Mouse (Mus musculus): ENCODE measurements around the gene Cryga. TPM values are rescaled to one million over a fixed set of nuclear protein-coding genes. Genes with fewer than 3 reads are reported as not detected.

Cryga gene
- polyA plus RNA-seq, 1 experiment from 2014 or later: not detected

DNA sequence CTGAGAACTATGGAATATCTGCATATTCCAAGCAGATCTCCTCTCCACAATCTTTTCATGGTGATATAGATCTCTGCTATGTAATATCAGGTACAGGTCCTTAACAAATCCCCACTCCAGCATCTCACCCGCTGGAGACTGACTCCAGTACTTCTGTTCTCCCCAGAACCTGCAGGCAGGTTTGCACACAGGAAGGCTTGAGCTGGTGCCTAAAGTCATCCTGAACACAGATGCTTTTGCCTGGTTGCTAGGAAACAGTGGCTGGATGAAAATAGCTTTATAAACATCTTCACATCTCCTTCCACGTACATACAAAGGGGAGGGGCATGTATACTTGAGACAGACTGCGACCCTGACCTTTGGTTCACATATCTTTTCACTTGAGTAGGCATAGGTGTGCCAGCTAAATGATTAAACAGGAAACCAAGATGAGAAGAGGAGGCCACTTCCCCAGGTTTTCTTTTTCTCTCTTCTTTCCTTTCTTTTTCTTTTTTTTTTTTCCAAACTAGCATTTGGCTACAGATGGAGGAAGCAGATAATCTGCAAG lies 26.5 kb upstream of the Cryga start:
- H3K9ac ChIP-seq (replicated peaks; ENCODE audit: low read length): no peak overlapping the region
- ATAC-seq (ENCODE audit: low FRiP score, low TSS enrichment): no peak
- H3K9me3 ChIP-seq (ENCODE audit: control insufficient read depth, low read length): no peaks in the 10 kb centered on the region
- H3K4me2 ChIP-seq (ENCODE audit: low read length): no peak overlapping the region
- DNase-seq: peak; percentile 2
- no peak overlapping the region for H3K27ac ChIP-seq (replicated peaks; ENCODE audit: low read depth, low read length)
- no peaks in the 10 kb centered on the region for H3K4me1 ChIP-seq (ENCODE audit: control insufficient read depth, insufficient read depth, low read length)
- no peaks in the 10 kb centered on the region for H3K27me3 ChIP-seq (ENCODE audit: control insufficient read depth, insufficient read depth, low read length)
- 80% methylated on average over 3 of the region's 3 CpGs for WGBS
- no peak overlapping the region for H3K4me3 ChIP-seq (replicated peaks; ENCODE audit: low read depth, low read length)
- no peaks in the 10 kb centered on the region for H3K36me3 ChIP-seq (ENCODE audit: control insufficient read depth, insufficient read depth, low read length)

DNA sequence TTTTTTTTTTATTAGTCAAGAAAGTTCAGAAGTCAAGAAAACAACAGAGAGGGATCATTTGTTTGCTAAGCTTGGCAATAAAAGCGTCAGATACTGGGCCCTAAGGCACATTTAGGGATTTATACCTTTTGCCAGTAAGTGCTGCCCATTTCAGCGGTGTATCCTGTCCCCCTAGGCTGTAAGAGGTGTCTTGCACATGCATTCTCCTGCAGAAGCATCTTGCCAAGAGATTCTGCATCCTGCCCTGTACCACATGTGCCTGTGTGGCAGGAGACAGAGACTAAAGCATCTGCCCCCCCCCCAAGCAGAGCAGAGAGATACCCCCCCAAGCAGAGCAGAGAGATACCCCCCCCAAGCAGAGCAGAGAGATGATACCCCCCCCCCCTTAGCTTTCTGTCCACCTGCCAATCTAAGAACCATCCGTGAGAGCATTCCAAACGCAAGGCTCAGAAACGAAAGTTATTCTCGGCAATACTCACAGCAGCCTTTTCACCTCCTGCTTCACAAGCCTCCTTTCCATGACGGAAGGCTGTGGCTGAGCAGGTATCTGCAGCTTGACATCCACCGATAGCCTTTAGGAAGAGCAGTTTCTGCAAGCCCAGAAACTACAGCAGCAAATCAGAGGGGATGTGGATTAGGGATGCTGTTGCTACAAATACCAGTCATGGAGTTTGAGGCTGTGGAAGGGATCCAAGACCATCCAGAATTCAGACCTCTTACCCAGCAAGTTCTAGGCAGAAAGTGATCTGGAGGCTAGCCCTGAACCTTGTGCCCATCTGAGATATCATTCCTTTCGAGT lies 19.6 kb upstream of the Cryga start, which contains the start of gene D630023F18Rik:
TSS of gene D630023F18Rik (minus strand) at position 641 of the 799 bp plus-strand sequence.
- Histone ChIP-seq H3K9me3 (ENCODE audit: control insufficient read depth, low read length) (no peaks in the 10 kb centered on the region), H3K9ac (replicated peaks; ENCODE audit: low read length) (no peak within 1 kb of the TSS; the same call in 1 of the 2 replicates), H3K27ac (replicated peaks; ENCODE audit: low read depth, low read length) (no peak within 1 kb of the TSS), H3K4me3 (replicated peaks; ENCODE audit: low read depth, low read length) (peak within 1 kb of the TSS; percentile 21), H3K4me2 (ENCODE audit: low read length) (peak within 1 kb of the TSS; percentile 52), H3K27me3 (ENCODE audit: control insufficient read depth, insufficient read depth, low read length) (no peaks in the 10 kb centered on the region), H3K36me3 (ENCODE audit: control insufficient read depth, insufficient read depth, low read length) (no peaks in the 10 kb centered on the region), H3K4me1 (ENCODE audit: control insufficient read depth, insufficient read depth, low read length) (no peaks in the 10 kb centered on the region)
- no peak for ATAC-seq (ENCODE audit: low FRiP score, low TSS enrichment)
- 20% methylated on average over 9 of the region's 9 CpGs for WGBS
- peak; percentile 43 for DNase-seq

- Histone ChIP-seq H3K4me1 (ENCODE audit: control insufficient read depth, insufficient read depth, low read length) (no peaks in the 10 kb centered on the region), H3K36me3 (ENCODE audit: control insufficient read depth, insufficient read depth, low read length) (no peaks in the 10 kb centered on the region), H3K4me2 (ENCODE audit: low read length) (no peak within 1 kb of the TSS), H3K27me3 (ENCODE audit: control insufficient read depth, insufficient read depth, low read length) (no peaks in the 10 kb centered on the region), H3K9me3 (ENCODE audit: control insufficient read depth, low read length) (no peaks in the 10 kb centered on the region), H3K27ac (replicated peaks; ENCODE audit: low read depth, low read length) (no peak within 1 kb of the TSS), H3K9ac (replicated peaks; ENCODE audit: low read length) (no peak within 1 kb of the TSS), H3K4me3 (replicated peaks; ENCODE audit: low read depth, low read length) (no peak within 1 kb of the TSS)
- 83% methylated on average over 1 of the region's 1 CpGs for WGBS
- no peak for ATAC-seq (ENCODE audit: low FRiP score, low TSS enrichment)
- no peak for DNase-seq
Observed at GRCm38 (mm10) chr1:65119438-65119837, 16.3 kb upstream of the Cryga start, which contains the start of gene Gm28845. Gene Gm28845, minus strand, starts transcription at chr1:65119558.

DNA sequence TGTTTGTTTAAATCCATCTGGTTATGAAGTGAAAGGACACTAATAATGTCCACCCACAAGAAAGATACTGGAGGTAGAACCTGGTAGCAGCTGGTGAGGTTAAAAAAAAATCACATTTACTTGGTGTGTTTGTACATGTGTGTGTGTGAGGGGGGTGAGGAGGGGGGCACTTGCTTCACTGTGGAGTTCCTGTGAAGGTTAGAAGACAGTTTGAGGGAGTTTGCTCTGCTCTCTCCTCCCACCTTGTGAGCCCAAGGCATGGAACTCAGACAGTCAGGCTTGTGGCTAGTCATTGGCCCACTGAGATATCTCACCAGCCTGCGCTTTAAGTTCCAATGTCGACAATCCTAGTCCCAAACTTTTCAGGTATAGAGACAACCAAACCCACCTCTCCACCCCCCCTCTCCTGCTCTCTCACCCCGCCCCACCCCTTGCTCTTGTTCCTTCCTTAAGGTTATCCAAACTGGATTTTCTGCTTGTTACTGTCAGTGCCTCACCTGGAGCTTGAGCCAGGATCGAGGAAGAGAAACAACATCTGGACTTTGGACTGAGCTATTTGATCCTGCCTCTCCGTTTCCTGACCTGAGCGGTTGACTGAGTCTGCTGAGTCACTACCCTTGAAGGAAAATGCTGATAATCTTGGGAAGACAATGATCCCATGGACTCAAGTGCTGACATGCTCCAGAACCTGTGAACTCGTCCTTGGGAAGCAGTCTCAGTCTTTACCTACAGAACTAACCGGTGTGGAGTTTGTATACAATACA lies 15.2 kb upstream of the Cryga start:
- Histone ChIP-seq H3K9ac (replicated peaks; ENCODE audit: low read length) (no peak overlapping the region), H3K27ac (replicated peaks; ENCODE audit: low read depth, low read length) (no peak overlapping the region), H3K4me2 (ENCODE audit: low read length) (no peak overlapping the region), H3K9me3 (ENCODE audit: control insufficient read depth, low read length) (no peaks in the 10 kb centered on the region), H3K27me3 (ENCODE audit: control insufficient read depth, insufficient read depth, low read length) (no peaks in the 10 kb centered on the region), H3K4me1 (ENCODE audit: control insufficient read depth, insufficient read depth, low read length) (no peaks in the 10 kb centered on the region), H3K4me3 (replicated peaks; ENCODE audit: low read depth, low read length) (no peak overlapping the region), H3K36me3 (ENCODE audit: control insufficient read depth, insufficient read depth, low read length) (no peaks in the 10 kb centered on the region)
- no peak for ATAC-seq (ENCODE audit: low FRiP score, low TSS enrichment)
- DNase-seq: no peak
- WGBS: 82% methylated on average over 8 of the region's 8 CpGs

- H3K9ac ChIP-seq (replicated peaks; ENCODE audit: low read length): no peak overlapping the region
- H3K4me3 ChIP-seq (replicated peaks; ENCODE audit: low read depth, low read length): no peak overlapping the region
- H3K9me3 ChIP-seq (ENCODE audit: control insufficient read depth, low read length): no peaks in the 10 kb centered on the region
- H3K4me1 ChIP-seq (ENCODE audit: control insufficient read depth, insufficient read depth, low read length): no peaks in the 10 kb centered on the region
- no peak overlapping the region for H3K27ac ChIP-seq (replicated peaks; ENCODE audit: low read depth, low read length)
- H3K36me3 ChIP-seq (ENCODE audit: control insufficient read depth, insufficient read depth, low read length): no peaks in the 10 kb centered on the region
- H3K27me3 ChIP-seq (ENCODE audit: control insufficient read depth, insufficient read depth, low read length): no peaks in the 10 kb centered on the region
- DNase-seq (no peak), ATAC-seq (ENCODE audit: low FRiP score, low TSS enrichment) (no peak)
- H3K4me2 ChIP-seq (ENCODE audit: low read length): no peak overlapping the region
- 96% methylated on average over 5 of the region's 5 CpGs for WGBS
Observed at GRCm38 (mm10) chr1:65113536-65114172, 10.5 kb upstream of the Cryga start.

DNA sequence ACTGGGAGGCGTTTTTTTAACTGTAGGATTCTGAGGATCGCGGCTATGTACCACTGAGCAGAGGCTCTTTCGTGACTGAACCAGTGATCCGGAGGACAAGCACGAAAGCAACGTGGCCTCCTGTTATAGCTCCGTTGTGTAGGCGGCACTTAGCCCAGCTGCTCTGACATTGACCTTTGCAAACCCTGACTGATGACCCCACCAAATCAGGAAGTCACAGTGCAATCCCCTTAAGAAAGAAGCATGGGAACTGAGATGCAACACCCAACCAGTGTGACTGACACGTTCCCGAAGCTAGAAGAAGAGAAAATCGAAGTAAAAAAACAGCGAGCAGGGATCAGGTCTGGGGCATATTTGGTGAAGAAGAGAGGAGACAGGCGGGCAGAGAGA lies 9.6 kb upstream of the Cryga start:
- WGBS: 52% methylated on average over 14 of the region's 14 CpGs
- Histone ChIP-seq H3K4me3 (replicated peaks; ENCODE audit: low read depth, low read length) (no peak overlapping the region), H3K9ac (replicated peaks; ENCODE audit: low read length) (no peak overlapping the region), H3K27me3 (ENCODE audit: control insufficient read depth, insufficient read depth, low read length) (no peaks in the 10 kb centered on the region), H3K4me1 (ENCODE audit: control insufficient read depth, insufficient read depth, low read length) (no peaks in the 10 kb centered on the region), H3K36me3 (ENCODE audit: control insufficient read depth, insufficient read depth, low read length) (no peaks in the 10 kb centered on the region), H3K9me3 (ENCODE audit: control insufficient read depth, low read length) (no peaks in the 10 kb centered on the region), H3K4me2 (ENCODE audit: low read length) (peak overlapping the region; percentile 18), H3K27ac (replicated peaks; ENCODE audit: low read depth, low read length) (no peak overlapping the region)
- no peak for ATAC-seq (ENCODE audit: low FRiP score, low TSS enrichment)
- no peak for DNase-seq

DNA sequence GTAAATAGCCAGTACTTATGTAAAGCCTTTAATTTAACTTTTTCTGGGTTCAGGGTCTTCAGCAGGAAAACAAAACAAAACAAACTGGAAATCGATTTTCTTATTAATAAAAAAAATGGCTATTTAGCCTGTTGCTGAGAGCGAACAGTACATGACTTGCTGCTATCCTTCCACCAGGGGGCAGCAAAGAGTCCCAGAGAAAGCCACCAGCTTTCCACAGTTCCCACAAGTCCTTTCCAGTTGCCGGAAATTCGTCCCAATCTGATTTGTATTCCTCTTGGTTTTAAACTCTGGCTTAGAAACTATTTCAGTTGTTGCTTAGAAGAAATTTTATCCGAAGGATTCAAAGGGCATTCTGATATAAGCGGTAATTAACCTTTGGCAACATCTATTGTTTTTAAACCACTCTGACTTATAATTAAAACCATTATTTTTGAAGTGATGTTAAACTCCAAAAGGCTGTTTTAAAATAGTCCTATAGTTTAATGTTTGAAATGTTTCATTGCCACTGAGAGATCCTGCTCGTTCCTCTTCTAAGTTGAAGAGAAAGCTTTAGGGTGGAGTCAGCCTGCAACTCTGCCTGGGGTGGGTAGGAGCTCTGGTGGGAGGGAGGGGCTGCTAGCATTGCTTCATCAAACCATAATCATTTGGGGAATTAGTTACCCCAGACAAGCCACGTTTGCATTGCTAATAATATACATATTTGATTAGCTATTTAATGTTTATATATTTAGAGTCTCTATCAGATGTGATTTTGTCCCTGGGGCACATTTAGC lies 9.0 kb upstream of the Cryga start:
- Histone ChIP-seq H3K36me3 (ENCODE audit: control insufficient read depth, insufficient read depth, low read length) (no peaks in the 10 kb centered on the region), H3K9me3 (ENCODE audit: control insufficient read depth, low read length) (no peaks in the 10 kb centered on the region), H3K4me1 (ENCODE audit: control insufficient read depth, insufficient read depth, low read length) (no peaks in the 10 kb centered on the region), H3K4me3 (replicated peaks; ENCODE audit: low read depth, low read length) (no peak overlapping the region), H3K27me3 (ENCODE audit: control insufficient read depth, insufficient read depth, low read length) (no peaks in the 10 kb centered on the region), H3K9ac (replicated peaks; ENCODE audit: low read length) (no peak overlapping the region), H3K27ac (replicated peaks; ENCODE audit: low read depth, low read length) (no peak overlapping the region), H3K4me2 (ENCODE audit: low read length) (peak overlapping the region; percentile 18)
- 13% methylated on average over 8 of the region's 8 CpGs for WGBS
- ATAC-seq (ENCODE audit: low FRiP score, low TSS enrichment): peak; percentile 66
- DNase-seq: peak; percentile 94

All from midbrain, embryonic 14.5 days (tissue).